Mouse (Mus musculus) kidney, adult 18-20 months (tissue): ENCODE results near the gene St6galnac3.

Experiments used
- DNase-seq: peaks from one replicate; pipeline ENCODE4 v3.0.0; 2021

St6galnac3 gene

DNA sequence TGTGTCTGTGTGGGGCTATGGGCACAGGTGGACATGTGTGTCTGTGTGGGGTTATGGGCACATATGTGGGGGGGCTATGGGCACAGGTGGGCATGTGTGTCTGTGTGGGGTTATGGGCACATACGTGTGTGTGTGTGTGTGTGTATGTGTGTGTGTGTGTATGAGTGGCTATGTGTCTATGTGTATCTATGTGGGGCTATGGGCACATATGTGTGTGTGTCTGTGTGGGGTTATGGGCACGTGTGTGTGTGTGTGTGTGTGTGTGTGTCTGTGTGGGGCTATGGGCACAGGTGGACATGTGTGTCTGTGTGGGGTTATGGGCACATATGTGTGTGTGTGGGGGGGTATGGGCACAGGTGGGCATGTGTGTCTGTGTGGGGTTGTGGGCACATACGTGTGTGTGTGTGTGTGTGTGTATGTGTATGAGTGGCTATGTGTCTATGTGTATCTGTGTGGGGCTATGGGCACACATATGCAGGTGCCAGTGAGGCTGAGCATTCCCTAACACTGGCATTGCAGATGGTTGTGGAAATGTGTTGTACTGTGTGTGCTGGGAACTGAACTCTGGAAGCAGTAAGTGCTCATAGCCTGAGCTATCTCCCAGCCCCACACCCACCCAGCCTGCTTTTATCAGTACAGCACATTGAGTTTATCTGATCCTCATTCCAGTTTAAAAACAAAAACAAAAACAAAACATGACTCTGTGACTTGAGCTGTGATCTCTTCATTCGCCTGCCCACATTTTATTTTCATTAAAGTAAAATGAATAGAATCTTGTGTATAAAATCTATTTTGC is 8.6 kb upstream of the St6galnac3 start:
- no peak for DNase-seq

DNA sequence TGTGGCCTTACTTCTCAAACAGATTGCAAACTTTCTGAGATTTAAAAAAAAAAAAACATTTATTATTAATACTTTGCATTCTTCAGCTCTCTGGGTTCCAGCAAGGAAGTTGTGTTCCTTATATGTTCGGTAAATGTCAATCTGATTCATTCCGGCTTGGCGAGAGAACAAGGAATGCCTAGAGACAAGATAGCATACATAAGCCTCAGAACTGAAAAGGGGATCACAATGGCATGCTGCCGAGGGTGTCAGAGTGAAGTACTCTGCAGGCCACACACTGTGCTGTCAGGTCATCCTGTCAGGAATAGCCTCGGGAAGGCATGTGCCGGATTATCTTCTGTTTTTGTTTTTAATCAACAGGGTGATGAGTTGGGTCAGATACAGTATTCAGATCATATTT is 7.8 kb upstream of the St6galnac3 start:
- no peak for DNase-seq

DNA sequence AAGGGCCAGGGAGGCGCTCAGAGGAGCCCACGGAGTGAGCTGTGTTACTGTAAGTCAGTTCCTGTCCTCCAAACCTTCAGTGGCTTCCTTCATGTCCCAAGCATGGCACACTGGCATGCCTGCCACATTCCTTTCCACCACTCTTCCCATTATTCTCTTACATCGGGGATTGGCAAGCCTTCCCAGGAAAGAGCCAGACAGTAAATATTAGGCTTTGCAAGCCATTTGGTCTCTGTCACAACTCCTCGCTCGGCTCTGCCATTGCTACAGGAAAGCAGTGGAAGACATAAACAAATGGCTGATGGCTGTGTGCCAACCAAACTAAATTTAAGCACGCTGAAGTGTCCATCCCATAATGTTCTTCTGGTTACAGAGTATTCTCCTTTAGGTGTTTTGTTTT is 7.1 kb upstream of the St6galnac3 start:
- no peak for DNase-seq

DNA sequence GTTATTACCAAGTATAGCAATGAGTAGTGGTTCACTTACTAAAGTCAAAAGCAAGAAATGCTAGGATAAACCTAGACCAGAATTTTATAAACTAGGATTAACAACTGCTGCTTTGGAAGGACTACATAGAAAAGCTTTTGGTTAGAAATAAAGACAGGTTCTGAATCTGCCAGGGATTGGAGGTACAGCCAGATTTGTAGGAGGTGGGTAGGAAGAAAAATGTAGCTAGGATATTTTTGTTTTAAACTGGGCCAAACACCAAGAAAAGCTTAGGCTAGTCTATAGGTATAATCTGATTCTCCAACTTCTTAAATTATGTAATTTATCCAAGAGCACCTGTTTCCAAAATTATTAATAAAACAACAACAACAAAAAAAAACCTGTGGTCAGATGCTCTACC is 3.6 kb upstream of the St6galnac3 start:
- DNase-seq: no peak

GRCm38 (mm10) chr3:153723467-153724079 is 1.4 kb downstream of the St6galnac3 start:
- no peak for DNase-seq

GRCm38 (mm10) chr3:153721525-153721924 is 3.4 kb downstream of the St6galnac3 start:
- no peak for DNase-seq

DNA sequence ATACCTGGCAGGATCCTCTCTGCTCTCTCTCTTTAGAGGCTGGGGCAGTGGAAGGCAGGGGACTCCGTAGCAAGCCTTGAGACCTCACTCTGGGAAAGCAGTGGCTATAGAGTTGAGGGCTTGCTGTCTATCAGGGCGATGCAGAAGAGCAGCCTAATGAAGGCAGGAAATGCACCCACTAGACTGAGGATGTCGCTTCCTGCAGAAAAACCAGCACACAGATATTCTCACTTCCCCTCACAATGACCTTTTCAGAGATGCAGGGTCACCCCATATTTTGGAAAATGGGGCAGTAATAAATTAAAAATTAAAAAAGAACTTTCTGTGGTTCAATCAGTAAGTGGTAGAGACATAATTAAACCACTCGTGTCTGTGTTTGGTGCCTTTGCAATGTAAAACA is 4.1 kb downstream of the St6galnac3 start:
- no peak for DNase-seq

DNA sequence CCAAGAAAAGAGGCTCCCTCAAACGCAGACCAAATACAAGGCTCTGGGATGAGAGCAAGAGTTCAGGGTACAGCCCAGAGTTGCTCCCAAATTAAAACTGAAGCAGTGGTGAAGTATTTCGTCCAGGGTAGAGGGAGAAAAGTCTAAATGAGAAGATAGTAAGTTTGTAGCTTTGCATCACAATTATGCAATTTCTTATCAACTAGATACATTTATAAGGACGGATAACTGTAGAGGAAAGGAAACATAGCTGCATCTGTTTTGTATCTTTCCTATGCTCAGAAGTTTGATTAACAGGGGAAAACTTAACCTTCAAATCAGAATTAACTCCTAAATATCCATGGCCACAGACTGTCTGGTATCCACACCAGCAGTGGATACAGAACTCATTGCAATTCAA is 4.7 kb downstream of the St6galnac3 start:
- DNase-seq: no peak

DNA sequence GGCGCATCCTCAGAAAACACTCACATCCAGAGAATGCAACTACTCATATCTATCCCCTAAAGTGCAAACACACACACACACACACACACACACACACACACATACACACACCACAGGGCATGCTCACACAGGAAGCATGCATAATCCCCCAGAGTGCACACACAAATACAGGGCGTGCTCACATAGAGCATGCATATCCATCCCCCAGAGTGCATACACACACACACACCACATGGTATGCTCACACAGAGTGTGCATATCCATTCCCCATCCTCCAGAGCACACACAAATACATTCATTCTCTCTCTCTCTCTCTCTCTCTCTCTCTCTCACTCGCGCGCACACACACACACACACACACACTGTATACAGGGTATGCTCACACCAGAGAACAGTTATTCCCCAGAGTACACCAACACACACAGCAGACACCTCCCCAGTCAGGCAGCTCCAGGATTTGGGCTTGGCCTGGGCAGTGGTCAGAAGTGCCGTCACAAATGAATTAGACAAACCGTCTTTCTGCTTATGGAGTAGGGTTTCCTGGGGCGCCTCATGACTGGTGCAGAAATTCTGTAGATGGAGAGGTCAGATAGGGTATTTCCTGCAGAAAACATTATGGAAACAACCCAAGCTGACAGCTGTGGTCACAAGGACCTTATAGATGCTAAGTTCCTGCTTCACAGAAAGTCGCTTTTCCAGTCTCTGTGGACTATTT is 5.6 kb downstream of the St6galnac3 start:
- DNase-seq: no peak

DNA sequence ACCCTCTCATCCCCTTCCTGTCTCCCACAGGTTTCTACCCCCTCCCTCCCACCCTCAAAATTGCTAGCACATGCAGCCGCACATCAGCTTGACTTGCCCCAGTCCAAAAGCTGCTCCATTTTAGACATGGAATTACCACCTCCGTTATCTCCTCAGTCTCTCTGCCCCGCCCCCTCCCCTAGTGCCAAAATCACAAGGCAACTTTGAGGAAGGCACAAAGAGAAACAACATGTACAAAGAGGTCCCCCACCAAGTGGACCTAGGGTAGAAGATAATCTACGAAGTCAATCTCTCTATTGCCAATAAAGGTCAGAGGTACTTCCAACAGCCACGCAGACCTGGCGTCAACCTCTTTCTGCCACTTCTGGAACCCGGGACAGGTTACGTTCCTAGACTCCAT is 6.2 kb downstream of the St6galnac3 start:
- no peak for DNase-seq

DNA sequence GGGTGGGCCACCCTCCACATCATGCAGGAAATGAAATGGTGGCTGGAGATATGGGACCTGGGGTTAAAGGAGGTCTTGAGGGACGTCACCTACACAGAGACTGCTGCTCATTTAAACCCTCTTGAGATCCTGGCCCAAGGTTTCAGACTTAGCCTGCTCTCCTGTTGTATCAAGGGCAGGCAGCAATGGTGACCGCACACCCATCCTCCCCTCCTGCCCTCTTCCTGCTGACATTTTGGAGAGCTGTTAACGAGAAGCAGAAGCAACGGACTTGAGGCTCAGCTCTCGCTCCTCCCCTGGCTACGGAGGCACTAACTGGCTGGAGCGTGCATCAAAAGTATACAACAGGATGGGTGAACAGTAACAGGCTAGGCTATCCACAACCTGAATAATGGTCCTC is 7.2 kb downstream of the St6galnac3 start:
- DNase-seq: no peak

DNA sequence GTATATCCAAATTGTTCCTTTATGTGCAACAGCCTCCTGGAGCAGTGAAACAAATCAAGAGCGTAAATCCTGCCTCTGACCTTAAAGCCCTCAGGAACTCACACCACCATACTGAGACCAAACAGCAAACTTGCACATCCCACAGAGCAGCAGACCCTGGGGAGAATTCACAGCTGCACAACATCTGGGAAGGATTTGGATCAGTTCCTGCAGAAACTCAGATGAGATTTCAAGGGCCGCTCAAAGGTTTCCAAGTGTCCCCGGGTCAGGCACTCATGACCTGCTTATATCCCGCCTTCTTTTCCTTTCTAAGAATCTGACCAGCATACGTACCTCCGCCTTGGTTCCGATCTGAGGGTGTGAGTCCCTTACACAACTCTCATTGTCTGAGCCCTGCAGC is 9.3 kb downstream of the St6galnac3 start:
- no peak for DNase-seq

GRCm38 (mm10) chr3:153710545-153710944 is 14.4 kb downstream of the St6galnac3 start:
- no peak for DNase-seq

GRCm38 (mm10) chr3:153707687-153708086 is 17.3 kb downstream of the St6galnac3 start:
- no peak for DNase-seq

DNA sequence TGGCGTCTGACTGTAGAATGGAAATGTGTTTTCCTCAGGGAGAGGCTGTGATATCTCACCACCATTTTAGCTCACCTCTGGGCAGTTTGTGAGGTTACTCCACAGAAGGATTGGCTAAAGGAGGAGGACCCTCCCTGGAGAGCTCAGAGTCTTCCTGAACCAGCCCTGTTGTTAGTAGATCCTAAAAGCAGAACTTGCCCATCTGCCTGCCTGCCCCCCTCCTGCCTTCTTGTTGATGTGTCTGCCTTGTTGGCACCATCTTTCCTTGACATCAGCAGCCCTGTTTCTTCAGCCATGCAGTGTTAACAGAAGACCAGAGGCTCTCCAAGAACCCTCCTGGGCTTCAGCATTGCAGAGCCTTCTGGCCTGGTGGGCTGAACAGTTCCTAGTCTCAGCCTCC is 18.1 kb downstream of the St6galnac3 start:
- no peak for DNase-seq

DNA sequence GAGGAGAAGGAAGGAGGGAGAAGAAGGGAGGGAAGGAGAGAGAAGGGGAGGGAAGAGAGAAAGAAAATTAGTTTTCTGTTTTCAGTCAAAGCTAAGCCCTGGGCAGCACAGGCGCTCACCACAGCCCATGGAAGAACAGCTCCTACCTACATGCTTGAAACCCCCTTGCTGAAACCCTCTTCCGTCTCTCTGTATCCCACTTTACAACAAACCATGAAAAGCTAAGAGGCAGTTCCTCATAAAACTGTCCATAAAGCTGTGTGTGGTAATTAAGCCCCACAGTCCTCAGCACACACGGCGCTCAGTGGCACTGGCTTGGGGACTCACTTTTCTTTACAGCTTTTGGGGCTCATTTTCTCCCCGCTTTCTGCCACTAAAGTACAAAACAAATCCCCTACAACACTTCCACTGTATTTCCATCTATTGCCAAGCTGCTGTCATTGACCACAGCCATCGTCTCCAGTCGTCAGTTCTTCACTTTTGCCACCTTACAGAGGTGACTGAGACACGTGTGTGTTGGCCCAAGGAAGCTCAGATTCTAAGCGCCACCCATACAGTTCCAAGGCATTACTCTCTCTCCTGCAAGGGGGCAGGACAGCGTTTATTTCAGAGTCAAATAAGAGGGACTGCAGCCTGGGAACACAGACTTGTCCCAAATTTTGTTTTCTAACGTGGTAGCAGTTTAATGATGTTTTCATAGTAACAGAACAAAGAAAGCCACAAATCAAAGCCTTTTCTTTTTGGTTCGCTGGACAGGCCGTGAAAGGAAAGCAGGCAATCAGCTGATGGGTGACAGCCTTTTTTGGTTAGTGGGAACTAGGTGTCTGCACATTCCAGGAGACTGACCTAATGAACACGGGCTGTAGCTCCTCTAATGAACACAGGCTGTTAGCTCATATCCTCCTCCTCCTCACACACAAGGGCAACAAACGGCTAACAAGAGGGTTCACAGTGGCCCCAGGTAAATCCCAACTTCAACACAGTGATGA is 22.9 kb downstream of the St6galnac3 start:
- no peak for DNase-seq

GRCm38 (mm10) chr3:153701172-153701571 is 23.8 kb downstream of the St6galnac3 start:
- DNase-seq: no peak

GRCm38 (mm10) chr3:153699086-153699485 is 25.9 kb downstream of the St6galnac3 start:
- peak; percentile 23 for DNase-seq

- DNase-seq: no peak
Observed at GRCm38 (mm10) chr3:153692978-153693377, 32.0 kb downstream of the St6galnac3 start.

DNA sequence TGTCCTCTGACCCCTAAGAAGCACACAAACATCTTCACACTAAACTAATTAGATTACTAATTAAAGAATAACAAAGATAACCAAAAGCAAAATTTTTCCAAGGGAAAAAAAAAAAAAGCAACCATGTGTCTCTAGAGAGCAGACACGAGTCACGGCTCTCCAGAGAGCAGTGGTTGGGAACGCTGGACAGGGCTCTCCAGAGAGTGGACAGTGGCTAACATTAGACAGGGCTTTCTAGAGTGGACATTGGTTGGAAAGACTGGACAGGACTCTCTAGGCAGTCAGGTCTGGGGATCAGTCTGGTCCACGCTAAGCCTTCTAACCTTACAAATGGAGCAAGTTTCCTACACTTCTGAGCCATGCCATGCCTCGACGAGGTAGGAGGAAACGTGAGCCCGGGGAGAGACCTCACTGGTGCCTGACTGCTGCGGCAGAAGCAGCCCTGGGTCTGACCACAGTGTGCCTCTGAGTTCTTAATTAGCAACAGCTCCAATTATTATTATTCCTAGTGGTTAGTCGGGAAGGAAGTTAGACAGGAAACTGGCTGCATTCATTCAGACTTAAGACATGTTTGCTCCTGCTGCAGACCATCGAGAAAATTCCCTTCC is 32.7 kb downstream of the St6galnac3 start:
- DNase-seq: no peak

- no peak for DNase-seq
Observed at GRCm38 (mm10) chr3:153691537-153691936, 33.4 kb downstream of the St6galnac3 start.

- DNase-seq: no peak
Observed at GRCm38 (mm10) chr3:153690553-153690952, 34.4 kb downstream of the St6galnac3 start.
